16 mouse cellular contexts compared by ENCODE assay signal in genomic region chr7:67565132-67565531, GRCm38 (mm10).
"Had no signal": no experiment of that assay in that cellular context is flagged by ENCODE, and none has a peak within 500 bp of the region (broad histone marks: within the 10 kb centered on the region; RNA-seq: fewer than 3 reads in every experiment).

No protein-coding gene starts in this region.

- H3K27me3 ChIP-seq: liver, embryonic 13.5 days; megakaryocyte, embryonic 14.5 days; midbrain, embryonic 12.5 days; midbrain, embryonic 15.5 days; neural tube, embryonic 13.5 days had no signal

- ATAC-seq: midbrain, embryonic 15.5 days had no signal

- H3K9me3 ChIP-seq: liver, embryonic 13.5 days; megakaryocyte, embryonic 14.5 days; midbrain, embryonic 12.5 days; midbrain, embryonic 15.5 days; neural tube, embryonic 13.5 days had no signal

- DNase-seq: kidney, adult 2 months; kidney, postnatal 25 days; layer of hippocampus, adult 9-11 months; layer of hippocampus, postnatal 36 days; liver, embryonic 13.5 days; lung, adult 2 months; thymus, adult 18-20 months; thymus, postnatal 36 days had no signal

- H3K36me3 ChIP-seq: liver, embryonic 13.5 days; midbrain, embryonic 12.5 days; midbrain, embryonic 15.5 days; neural tube, embryonic 13.5 days had no signal

- H3K4me3 ChIP-seq: layer of hippocampus, adult 2 months; left cerebral cortex, adult 2 months; liver, embryonic 13.5 days; megakaryocyte, embryonic 14.5 days; midbrain, embryonic 12.5 days; midbrain, embryonic 15.5 days; myocyte; neural tube, embryonic 13.5 days had no signal

- H3K27ac ChIP-seq: kidney, postnatal 0 days; layer of hippocampus, adult 2 months; left cerebral cortex, adult 2 months; liver, embryonic 13.5 days; midbrain, embryonic 12.5 days; midbrain, embryonic 15.5 days; neural tube, embryonic 13.5 days had no signal

- H3K4me2 ChIP-seq: liver, embryonic 13.5 days; midbrain, embryonic 12.5 days; midbrain, embryonic 15.5 days; neural tube, embryonic 13.5 days had no signal

- H3K4me1 ChIP-seq: midbrain, embryonic 12.5 days; midbrain, embryonic 15.5 days had no signal

- H3K9ac ChIP-seq: liver, embryonic 13.5 days; midbrain, embryonic 12.5 days; midbrain, embryonic 15.5 days; neural tube, embryonic 13.5 days had no signal
